33 mouse cellular contexts compared by ENCODE assay signal in the genomic region with DNA sequence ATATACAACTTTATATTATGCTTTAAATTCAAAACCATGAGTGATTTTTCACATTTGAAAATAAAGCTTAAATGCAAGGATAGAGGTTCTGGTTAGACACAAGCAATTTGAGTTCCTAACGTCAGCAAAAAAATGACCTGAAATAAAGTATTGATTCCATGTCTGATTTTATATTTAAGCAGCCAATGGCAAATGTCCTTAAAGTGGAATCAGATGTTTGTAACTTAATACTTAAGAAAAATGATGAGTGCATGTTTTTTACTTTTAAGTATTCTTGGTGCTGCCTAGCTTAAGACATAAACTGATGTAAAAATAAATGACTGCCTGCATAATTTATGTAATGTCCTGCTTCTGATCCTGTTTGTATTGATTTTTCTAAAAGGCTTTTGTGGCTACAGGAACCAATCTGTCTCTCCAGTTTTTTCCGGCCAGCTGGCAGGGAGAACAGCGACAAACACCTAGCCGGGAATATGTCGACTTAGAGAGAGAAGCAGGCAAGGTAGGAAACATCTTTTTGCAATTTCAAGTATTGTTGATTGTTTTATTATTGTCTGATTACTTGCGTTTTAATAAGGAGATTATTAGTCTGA. TPM values are rescaled to one million over a fixed set of nuclear protein-coding genes. Genes with fewer than 3 reads are reported as not detected.
DNase-seq lines count a peak whose midpoint lies in the region; ATAC-seq and TF ChIP-seq lines count a peak whose summit lies in the region.
"Had no signal": no experiment of that assay in that cellular context is flagged by ENCODE, and none has a peak within 500 bp of the region (broad histone marks: within the 10 kb centered on the region; RNA-seq: fewer than 3 reads in every experiment).

No protein-coding gene starts in this region.

- TF ChIP-seq POLR2A in liver, adult 2 months (IDR thresholded peaks at IDR 0.05; ENCODE audit: extremely low read depth, insufficient read depth, low read length) = no peak

- H3K4me3 ChIP-seq in embryonic facial prominence, embryonic 11.5 days (ENCODE audit: low read depth, low read length) = no peak overlapping the region
- H3K4me3 ChIP-seq in embryonic facial prominence, embryonic 10.5 days = no peak overlapping the region
- no peak overlapping the region for H3K4me3 ChIP-seq in liver, adult 2 months (ENCODE audit: insufficient read depth, low read depth, low read length)
- H3K4me3 ChIP-seq in liver, embryonic 12.5 days = no peak overlapping the region
- no peak overlapping the region for H3K4me3 ChIP-seq in embryonic facial prominence, embryonic 13.5 days
- H3K4me3 ChIP-seq: embryonic facial prominence, embryonic 12.5 days; forebrain, embryonic 10.5 days; hindbrain, embryonic 10.5 days; hindbrain, embryonic 13.5 days; intestine, embryonic 15.5 days had no signal

- ATAC-seq in embryonic facial prominence, embryonic 11.5 days (replicated peaks; ENCODE audit: insufficient number of reproducible peaks, low FRiP score, low TSS enrichment, low read depth) = no peak
- no peak for ATAC-seq in liver, embryonic 12.5 days
- ATAC-seq in embryonic facial prominence, embryonic 13.5 days (ENCODE audit: insufficient number of reproducible peaks, insufficient read depth, low FRiP score, low TSS enrichment, low read depth) = no peak
- ATAC-seq: forebrain, embryonic 14.5 days; forebrain, postnatal 0 days; hindbrain, embryonic 16.5 days; intestine, embryonic 15.5 days had no signal

- WGBS in embryonic facial prominence, embryonic 11.5 days = 62% methylated on average over 6 of the region's 6 CpGs
- WGBS in embryonic facial prominence, embryonic 10.5 days = 81% methylated on average over 6 of the region's 6 CpGs
- WGBS in liver, adult 2 months = 38% methylated on average over 6 of the region's 6 CpGs
- WGBS in liver, embryonic 12.5 days (ENCODE audit: insufficient replicate concordance) = 79% methylated on average over 6 of the region's 6 CpGs
- 31% methylated on average over 6 of the region's 6 CpGs for WGBS in embryonic facial prominence, embryonic 13.5 days

- no peak overlapping the region for H3K27ac ChIP-seq in embryonic facial prominence, embryonic 11.5 days (replicated peaks; ENCODE audit: low read depth, low read length)
- no peak overlapping the region for H3K27ac ChIP-seq in embryonic facial prominence, embryonic 10.5 days (replicated peaks)
- H3K27ac ChIP-seq in liver, adult 2 months (replicated peaks; ENCODE audit: insufficient read depth, low read depth, low read length) = no peak overlapping the region
- H3K27ac ChIP-seq in liver, embryonic 12.5 days = no peak overlapping the region
- H3K27ac ChIP-seq in embryonic facial prominence, embryonic 13.5 days = peak overlapping the region; percentile 64; the same call in 1 of the 2 replicates
- H3K27ac ChIP-seq: embryonic facial prominence, embryonic 12.5 days; forebrain, embryonic 10.5 days; hindbrain, embryonic 10.5 days; hindbrain, embryonic 13.5 days; intestine, embryonic 15.5 days had no signal

- TF ChIP-seq CTCF in liver, adult 2 months (IDR thresholded peaks at IDR 0.05; ENCODE audit: low read depth, low read length) = no peak

- H3K4me1 ChIP-seq in embryonic facial prominence, embryonic 11.5 days (ENCODE audit: control insufficient read depth, insufficient read depth, low read length) = no peaks in the 10 kb centered on the region
- peaks cover 5% of the 10 kb centered on the region; the same call in 1 of the 2 replicates for H3K4me1 ChIP-seq in embryonic facial prominence, embryonic 10.5 days
- no peaks in the 10 kb centered on the region; the same call in 1 of the 2 replicates for H3K4me1 ChIP-seq in liver, adult 2 months (ENCODE audit: control insufficient read depth, insufficient read depth, low read length)
- no peaks in the 10 kb centered on the region for H3K4me1 ChIP-seq in liver, embryonic 12.5 days
- H3K4me1 ChIP-seq in embryonic facial prominence, embryonic 13.5 days = peaks cover 16% of the 10 kb centered on the region
- H3K4me1 ChIP-seq: intestine, embryonic 15.5 days had no signal

- no peak overlapping the region for H3K4me2 ChIP-seq in embryonic facial prominence, embryonic 11.5 days (ENCODE audit: low read depth, low read length)
- H3K4me2 ChIP-seq in liver, embryonic 12.5 days = no peak overlapping the region
- no peak overlapping the region; the same call in 1 of the 2 replicates for H3K4me2 ChIP-seq in embryonic facial prominence, embryonic 13.5 days
- H3K4me2 ChIP-seq: embryonic facial prominence, embryonic 12.5 days; heart, embryonic 11.5 days; hindbrain, embryonic 13.5 days; intestine, embryonic 15.5 days had no signal

- no peaks in the 10 kb centered on the region for H3K9me3 ChIP-seq in embryonic facial prominence, embryonic 11.5 days (replicated peaks; ENCODE audit: control insufficient read depth, low read length)
- no peaks in the 10 kb centered on the region for H3K9me3 ChIP-seq in embryonic facial prominence, embryonic 10.5 days
- no peaks in the 10 kb centered on the region for H3K9me3 ChIP-seq in liver, embryonic 12.5 days (replicated peaks)
- no peaks in the 10 kb centered on the region for H3K9me3 ChIP-seq in embryonic facial prominence, embryonic 13.5 days
- H3K9me3 ChIP-seq: embryonic facial prominence, embryonic 12.5 days; forebrain, embryonic 10.5 days; hindbrain, embryonic 10.5 days; hindbrain, embryonic 13.5 days; intestine, embryonic 15.5 days had no signal

- H3K9ac ChIP-seq in embryonic facial prominence, embryonic 11.5 days (replicated peaks; ENCODE audit: low read length) = no peak overlapping the region
- no peak overlapping the region for H3K9ac ChIP-seq in liver, adult 2 months (ENCODE audit: low read depth, low read length)
- H3K9ac ChIP-seq in liver, embryonic 12.5 days = no peak overlapping the region
- no peak overlapping the region for H3K9ac ChIP-seq in embryonic facial prominence, embryonic 13.5 days
- H3K9ac ChIP-seq: embryonic facial prominence, embryonic 12.5 days; forebrain, postnatal 0 days; hindbrain, embryonic 13.5 days; intestine, embryonic 15.5 days had no signal

- peak; percentile 58 for DNase-seq in embryonic facial prominence, embryonic 11.5 days (ENCODE audit: low spot score)
- no peak for DNase-seq in embryonic facial prominence, embryonic 10.5 days (ENCODE audit: low spot score)
- peak; percentile 79 for DNase-seq in liver, adult 2 months (ENCODE audit: extremely low read depth, low read depth, low spot score)
- DNase-seq in kidney, postnatal 25 days = no peak
- DNase-seq: adrenal gland, adult 2 months; adrenal gland, postnatal 14 days; cerebellum, adult 11 months; cerebellum, adult 2 months; cerebellum, adult 9-11 months; cerebellum, postnatal 25 days; forebrain, postnatal 0 days; gastrocnemius, postnatal 25 days; heart, postnatal 36 days; kidney, adult 11 months had no signal

- H3K27me3 ChIP-seq in embryonic facial prominence, embryonic 11.5 days (ENCODE audit: control insufficient read depth, insufficient read depth, low read length) = no peaks in the 10 kb centered on the region
- no peaks in the 10 kb centered on the region for H3K27me3 ChIP-seq in embryonic facial prominence, embryonic 10.5 days (replicated peaks; ENCODE audit: low read depth, poor library complexity, severe bottlenecking)
- H3K27me3 ChIP-seq in liver, adult 2 months (ENCODE audit: control insufficient read depth, insufficient read depth, low read length) = no peaks in the 10 kb centered on the region
- H3K27me3 ChIP-seq in liver, embryonic 12.5 days (replicated peaks) = 0 out of 2 replicates have a peak, but pooled peaks cover 3% of the 10 kb centered on the region
- no peaks in the 10 kb centered on the region for H3K27me3 ChIP-seq in embryonic facial prominence, embryonic 13.5 days
- H3K27me3 ChIP-seq: embryonic facial prominence, embryonic 12.5 days; hindbrain, embryonic 13.5 days; intestine, embryonic 15.5 days had no signal

- peaks cover 8% of the 10 kb centered on the region; the same call in 1 of the 2 replicates for H3K79me2 ChIP-seq in liver, adult 2 months (ENCODE audit: control insufficient read depth, insufficient read depth, low read length)

- H3K36me3 ChIP-seq in embryonic facial prominence, embryonic 11.5 days (replicated peaks; ENCODE audit: control insufficient read depth, insufficient read depth, low read depth, low read length) = no peaks in the 10 kb centered on the region; the same call in none of the 2 replicates
- peaks cover 87% of the 10 kb centered on the region for H3K36me3 ChIP-seq in embryonic facial prominence, embryonic 10.5 days (replicated peaks)
- peaks cover 10% of the 10 kb centered on the region for H3K36me3 ChIP-seq in liver, adult 2 months (ENCODE audit: control insufficient read depth, insufficient read depth, low read length)
- peaks cover 20% of the 10 kb centered on the region for H3K36me3 ChIP-seq in liver, embryonic 12.5 days
- H3K36me3 ChIP-seq in embryonic facial prominence, embryonic 13.5 days = peaks cover 48% of the 10 kb centered on the region
- H3K36me3 ChIP-seq: intestine, embryonic 15.5 days had no signal

RNA-seq across cellular contexts. Expression of a gene that starts 7.8 kb away (rescaled TPM):
- polyA plus RNA-seq in embryonic facial prominence, embryonic 11.5 days (2014; fragmentation: Nextera tagmentation; extraction: Ambion mirVana) = 119 and 139 TPM in 2 replicates
- 67.5 and 73.2 TPM in 2 replicates for polyA plus RNA-seq in embryonic facial prominence, embryonic 10.5 days (2016; fragmentation: Nextera tagmentation; extraction: Ambion mirVana)
- total RNA-seq in liver, adult 2 months (2014; rRNA removed) = 13.2 and 15.7 TPM in 2 replicates
- polyA plus RNA-seq in liver, adult 2 months (2012; rRNA removed) = 1.8 and 2.8 TPM in 2 replicates
- polyA plus RNA-seq in liver, embryonic 12.5 days (2016; fragmentation: Nextera tagmentation; extraction: Ambion mirVana) = 19.1 and 19.6 TPM in 2 replicates
- 102 and 118 TPM in 2 replicates for polyA plus RNA-seq in embryonic facial prominence, embryonic 13.5 days (2015; fragmentation: Nextera tagmentation; extraction: Ambion mirVana)

RNA-seq across cellular contexts. Expression of a gene that starts 46.6 kb away (rescaled TPM):
- polyA plus RNA-seq in embryonic facial prominence, embryonic 11.5 days (2014; fragmentation: Nextera tagmentation; extraction: Ambion mirVana) = 30.8 and 31.5 TPM in 2 replicates
- 25.9 and 27.1 TPM in 2 replicates for polyA plus RNA-seq in embryonic facial prominence, embryonic 10.5 days (2016; fragmentation: Nextera tagmentation; extraction: Ambion mirVana)
- total RNA-seq in liver, adult 2 months (2014; rRNA removed) = 67.3 and 67.5 TPM in 2 replicates
- 39.0 and 54.9 TPM in 2 replicates for polyA plus RNA-seq in liver, adult 2 months (2012; rRNA removed)
- polyA plus RNA-seq in liver, embryonic 12.5 days (2016; fragmentation: Nextera tagmentation; extraction: Ambion mirVana) = 16.7 and 18.8 TPM in 2 replicates
- polyA plus RNA-seq in embryonic facial prominence, embryonic 13.5 days (2015; fragmentation: Nextera tagmentation; extraction: Ambion mirVana) = 24.5 and 26.6 TPM in 2 replicates

RNA-seq across cellular contexts. Expression of a gene that starts 46.7 kb away (rescaled TPM):
- not detected in 2 replicates for polyA plus RNA-seq in embryonic facial prominence, embryonic 11.5 days (2014; fragmentation: Nextera tagmentation; extraction: Ambion mirVana)
- polyA plus RNA-seq in embryonic facial prominence, embryonic 10.5 days (2016; fragmentation: Nextera tagmentation; extraction: Ambion mirVana) = not detected in 2 replicates
- 0.13 and 0.55 TPM in 2 replicates for total RNA-seq in liver, adult 2 months (2014; rRNA removed)
- polyA plus RNA-seq in liver, adult 2 months (2012; rRNA removed) = 0.09 and 0.93 TPM in 2 replicates
- not detected in 2 replicates for polyA plus RNA-seq in liver, embryonic 12.5 days (2016; fragmentation: Nextera tagmentation; extraction: Ambion mirVana)
- 0.18 TPM in 1 of 2 replicates, not detected in the other for polyA plus RNA-seq in embryonic facial prominence, embryonic 13.5 days (2015; fragmentation: Nextera tagmentation; extraction: Ambion mirVana)
- total RNA-seq: adrenal gland, postnatal 14 days; adrenal gland, postnatal 4 days; common myeloid progenitor, adult 5-6 weeks; ES-E14; gastrocnemius, adult 8-10 months; gastrocnemius, postnatal 25 days; granulocyte monocyte progenitor cell, adult 5-6 weeks; heart, adult 8-10 months; heart, postnatal 36 days had no signal
- polyA plus RNA-seq: embryonic facial prominence, embryonic 12.5 days; forebrain, embryonic 10.5 days; forebrain, postnatal 0 days; frontal cortex, adult 2 months; heart, embryonic 11.5 days; heart, embryonic 14.5 days; heart, postnatal 0 days; hindbrain, embryonic 10.5 days; hindbrain, embryonic 13.5 days; hindbrain, embryonic 16.5 days; intestine, embryonic 15.5 days had no signal

Comparison
In these comparisons a context has a peak if more than half of its experiments do, and no peak if none do; other contexts are left out.
1. DNase-seq: peak in embryonic facial prominence, embryonic 11.5 days (single experiment) and liver, adult 2 months (single experiment); none in embryonic facial prominence, embryonic 10.5 days (single experiment) and kidney, postnatal 25 days (0 of 2).